Mouse (Mus musculus) adrenal gland, postnatal 4 days (tissue): ENCODE measurements around the gene Kap. TPM values are rescaled to one million over a fixed set of nuclear protein-coding genes. Genes with fewer than 3 reads are reported as not detected.
"Not testable (repeated sequence)": the region's sequence is repeated elsewhere in the genome, so short reads cannot be mapped to it uniquely, and the experiment has no call there.

Experiments
- DNase-seq, 2 experiments: peaks; one replicate each; pipeline ENCODE4 v3.0.0; 2021 to 2022; ENCODE audit warnings: low spot score in 2 of 2, mixed read lengths in 2 of 2
- long read RNA-seq, 2 experiments: library from polyadenylated mRNA; stranded (forward); transcript quantifications; one replicate each; pipeline ENCODE4 v2.0.0; 2021
- total RNA-seq, 2 experiments: library from RNA; stranded (reverse); gene quantifications; 2 replicates each; pipeline ENCODE4 v1.2.3; 2021

The Kap gene
- 10 to 100 TPM in 1 of 2 experiments, 1 to 10 TPM in 1; 2.3 to 24.7 TPM for total RNA-seq
- long read RNA-seq, experiment 1, partial matches to known transcripts = 1 of 1 reads
- long read RNA-seq, experiment 1, other reads (novel, unspliced or antisense) = 0 of 1 reads
- long read RNA-seq, experiment 2, partial matches to known transcripts = 0 of 2 reads
- long read RNA-seq, experiment 2, other reads (novel, unspliced or antisense) = 0 of 2 reads

- DNase-seq = no peak
Observed at GRCm38 (mm10) chr6:133853526-133853925, at the start of gene Kap. Gene Kap (minus strand): TSS chr6:133853762.

GRCm38 (mm10) chr6:133885871-133886415 is 32.4 kb upstream of the Kap start:
- no peak for DNase-seq

- DNase-seq = no peak
Observed at GRCm38 (mm10) chr6:133883446-133883985, 30.0 kb upstream of the Kap start.

- no peak for DNase-seq
Observed at GRCm38 (mm10) chr6:133875906-133876462, 22.4 kb upstream of the Kap start.

- DNase-seq = no peak
Observed at GRCm38 (mm10) chr6:133872667-133873066, 19.1 kb upstream of the Kap start.

- no peak for DNase-seq
Observed at GRCm38 (mm10) chr6:133871131-133871530, 17.6 kb upstream of the Kap start.

- DNase-seq = no peak
Observed at GRCm38 (mm10) chr6:133868381-133868780, 14.8 kb upstream of the Kap start.

- no peak for DNase-seq
Observed at GRCm38 (mm10) chr6:133855871-133856270, 2.3 kb upstream of the Kap start.

- DNase-seq = no peak
Observed at GRCm38 (mm10) chr6:133849359-133849758, 4.2 kb downstream of the Kap start.

GRCm38 (mm10) chr6:133848861-133849260 is 4.7 kb downstream of the Kap start:
- not testable (repeated sequence) for DNase-seq

GRCm38 (mm10) chr6:133838296-133838995 is 15.1 kb downstream of the Kap start:
- DNase-seq = not testable (repeated sequence)

GRCm38 (mm10) chr6:133812342-133812741 is 41.2 kb downstream of the Kap start:
- no peak for DNase-seq

Other genes with a start within 250 kb of the Kap start
- 10 to 100 TPM; 47.8 TPM for gene Etv6, start 181.9 kb upstream of the Kap start, total RNA-seq